Mouse (Mus musculus): Measurements from ENCODE around the gene Gm8653.
"Not testable (repeated sequence)": the region's sequence is repeated elsewhere in the genome, so short reads cannot be mapped to it uniquely, and the experiment has no call there.

Gene Gm8653

DNA sequence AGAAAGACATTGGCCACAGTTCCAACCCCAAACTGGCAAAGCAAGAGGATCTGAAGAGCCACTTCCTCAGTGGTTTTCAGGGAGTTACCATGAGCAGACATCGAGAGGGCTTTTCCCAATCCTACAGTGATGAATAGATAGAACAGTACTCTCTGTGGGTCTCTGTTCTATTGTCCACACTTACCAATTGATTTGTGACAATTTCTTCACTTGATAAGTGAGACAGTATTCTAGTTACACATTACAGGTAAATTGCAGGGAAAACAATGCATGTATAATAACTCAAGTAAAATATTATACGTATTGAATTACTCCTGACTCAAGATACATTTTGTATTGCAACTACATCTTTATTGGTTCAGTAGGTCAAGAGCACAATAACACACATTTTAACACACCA, at the start of gene Gm8653:
TSS of gene Gm8653 (minus strand) at position 101 of the 400 bp plus-strand sequence.
- DNase-seq: not testable (repeated sequence)

DNA sequence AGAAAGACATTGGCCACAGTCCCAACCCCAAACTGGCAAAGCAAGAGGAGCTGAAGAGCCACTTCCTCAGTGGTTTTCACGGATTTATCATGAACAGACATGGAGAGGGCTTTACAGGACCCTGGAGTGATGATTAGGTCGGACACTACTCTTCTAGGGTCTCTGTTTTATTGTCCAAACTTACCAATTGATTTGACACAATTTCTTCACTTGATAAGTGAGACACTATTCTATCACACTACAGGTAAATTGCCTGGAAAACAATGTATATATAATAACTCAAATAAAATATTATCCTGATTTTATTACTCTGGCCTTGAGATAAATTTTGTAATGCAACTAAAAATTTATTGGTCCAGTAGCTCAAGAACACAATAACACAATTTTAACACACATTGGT, 28.3 kb upstream of the Gm8653 start, which contains the start of gene Gm8453:
TSS of gene Gm8453 (minus strand) at position 101 of the 400 bp plus-strand sequence.
- DNase-seq: not testable (repeated sequence)

DNA sequence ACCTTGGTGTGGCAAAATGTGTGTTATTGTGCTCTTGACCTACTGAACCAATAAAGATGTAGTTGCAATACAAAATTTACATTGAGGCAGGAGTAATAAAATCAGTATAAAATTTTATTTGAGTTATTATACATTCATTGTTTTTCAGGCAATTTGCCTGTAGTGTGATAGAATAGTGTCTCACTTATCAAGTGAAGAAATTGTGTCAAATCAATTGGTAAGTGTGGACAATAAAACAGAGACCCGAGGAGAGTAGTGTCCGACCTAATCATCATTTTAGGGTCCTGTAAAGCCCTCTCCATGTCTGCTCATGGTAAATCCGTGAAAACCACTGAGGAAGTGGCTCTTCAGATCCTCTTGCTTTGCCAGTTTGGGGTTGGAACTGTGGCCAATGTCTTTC, 12.0 kb downstream of the Gm8653 start, which contains the start of gene Vmn1r143:
TSS of gene Vmn1r143 (plus strand) at position 301 of the 400 bp plus-strand sequence.
- not testable (repeated sequence) for DNase-seq

DNA sequence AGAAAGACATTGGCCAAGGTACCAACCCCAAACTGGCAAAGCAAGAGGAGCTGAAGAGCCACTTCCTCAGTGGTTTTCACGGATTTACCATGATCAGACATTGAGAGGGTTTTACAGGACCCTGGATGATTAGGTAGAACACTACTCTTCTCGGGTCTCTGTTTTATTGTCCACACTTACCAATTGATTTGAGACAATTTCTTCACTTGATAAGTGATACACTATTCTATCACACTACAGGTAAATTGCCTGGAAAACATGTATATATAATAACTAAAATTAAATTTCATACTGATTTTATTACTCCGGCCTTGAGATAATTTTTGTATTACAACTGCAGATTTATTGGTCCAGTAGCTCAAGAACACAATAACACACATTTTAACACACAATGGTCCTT, 37.1 kb downstream of the Gm8653 start, which contains the start of gene Vmn1r142:
TSS of gene Vmn1r142 (minus strand) at position 101 of the 400 bp plus-strand sequence.
- not testable (repeated sequence) for DNase-seq
